Comparison of ENCODE assay signal across 15 mouse cellular contexts in genomic region chr3:142323592-142323991, GRCm38 (mm10).
"Had no signal": no experiment of that assay in that cellular context is flagged by ENCODE, and none has a peak within 500 bp of the region (broad histone marks: within the 10 kb centered on the region; RNA-seq: fewer than 3 reads in every experiment).

No protein-coding gene starts in this region.

- H3K9me3 ChIP-seq: limb, embryonic 10.5 days; liver, embryonic 15.5 days; megakaryocyte, embryonic 14.5 days; midbrain, embryonic 15.5 days; neural tube, embryonic 12.5 days had no signal

- H3K27ac ChIP-seq: layer of hippocampus, adult 2 months; limb, embryonic 10.5 days; liver, embryonic 15.5 days; macrophage; midbrain, embryonic 15.5 days; neural tube, embryonic 12.5 days; stomach, postnatal 0 days had no signal

- H3K27me3 ChIP-seq: liver, embryonic 15.5 days; megakaryocyte, embryonic 14.5 days; midbrain, embryonic 15.5 days; neural tube, embryonic 12.5 days had no signal

- DNase-seq: kidney, postnatal 10 days; kidney, postnatal 4 days; lung, embryonic 14.5 days; thymus, adult 18-20 months; thymus, postnatal 14 days had no signal

- H3K4me2 ChIP-seq: liver, embryonic 11.5 days; liver, embryonic 15.5 days; lung, embryonic 14.5 days; midbrain, embryonic 11.5 days; midbrain, embryonic 15.5 days; neural tube, embryonic 12.5 days had no signal

- H3K4me3 ChIP-seq: layer of hippocampus, adult 2 months; limb, embryonic 10.5 days; liver, embryonic 15.5 days; megakaryocyte, embryonic 14.5 days; midbrain, embryonic 15.5 days; neural tube, embryonic 12.5 days had no signal

- H3K36me3 ChIP-seq: limb, embryonic 10.5 days; liver, embryonic 15.5 days; midbrain, embryonic 15.5 days; neural tube, embryonic 12.5 days had no signal

- H3K4me1 ChIP-seq: limb, embryonic 10.5 days; midbrain, embryonic 15.5 days; neural tube, embryonic 12.5 days had no signal

- ATAC-seq: midbrain, embryonic 15.5 days had no signal

- H3K9ac ChIP-seq: liver, embryonic 15.5 days; lung, embryonic 14.5 days; midbrain, embryonic 15.5 days; neural tube, embryonic 12.5 days had no signal
